Mouse (Mus musculus): ENCODE data around the gene Nufip2.
A peak's percentile ranks its signal among the peaks of the same experiment; 100 is the strongest.
"Not testable (repeated sequence)": the region's sequence is repeated elsewhere in the genome, so short reads cannot be mapped to it uniquely, and the experiment has no call there.

Nufip2 gene

GRCm38 (mm10) chr11:77713736-77714135 is 27.8 kb downstream of the Nufip2 start:
- no peak for DNase-seq (ENCODE audit: low spot score)

GRCm38 (mm10) chr11:77719055-77719454 is 33.1 kb downstream of the Nufip2 start:
- DNase-seq (ENCODE audit: low spot score) = no peak

DNA sequence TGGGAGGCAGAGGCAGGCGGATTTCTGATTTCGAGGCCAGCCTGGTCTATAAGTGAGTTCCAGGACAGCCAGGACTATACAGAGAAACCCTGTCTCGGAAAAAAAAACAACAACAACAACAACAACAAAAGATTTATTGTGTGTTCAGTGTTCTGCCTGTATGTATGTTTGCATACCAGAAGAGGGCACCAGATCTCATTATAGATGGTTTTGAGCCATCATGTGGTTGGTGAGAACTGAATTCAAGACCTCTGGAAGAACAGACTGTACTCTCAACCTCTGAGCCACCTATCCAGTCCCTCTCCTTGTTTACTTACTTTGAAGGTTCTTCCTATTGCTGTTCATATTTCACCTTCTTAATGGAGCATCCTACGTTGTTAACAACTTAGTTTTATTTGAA is 35.4 kb downstream of the Nufip2 start:
- no peak for DNase-seq (ENCODE audit: low spot score)

DNA sequence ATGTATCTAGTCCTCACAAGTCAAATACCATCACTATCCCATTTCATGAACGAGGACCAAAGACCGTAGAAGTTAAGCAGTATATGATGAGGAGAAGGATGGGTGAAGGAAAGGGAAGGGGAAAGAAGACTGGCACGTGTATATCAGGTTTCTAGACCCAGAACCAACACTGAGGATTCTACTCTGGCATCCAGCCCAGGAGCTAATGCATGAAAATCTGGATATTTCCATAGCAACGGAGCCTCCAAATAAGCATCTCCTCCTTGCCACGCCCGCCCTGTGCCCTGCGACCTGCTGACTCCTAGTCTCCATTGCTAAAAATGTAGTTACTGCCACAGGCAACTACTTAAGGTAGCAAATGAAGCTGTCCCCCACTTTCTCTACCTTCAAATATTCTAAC is 38.8 kb downstream of the Nufip2 start:
- DNase-seq (ENCODE audit: low spot score) = no peak

DNA sequence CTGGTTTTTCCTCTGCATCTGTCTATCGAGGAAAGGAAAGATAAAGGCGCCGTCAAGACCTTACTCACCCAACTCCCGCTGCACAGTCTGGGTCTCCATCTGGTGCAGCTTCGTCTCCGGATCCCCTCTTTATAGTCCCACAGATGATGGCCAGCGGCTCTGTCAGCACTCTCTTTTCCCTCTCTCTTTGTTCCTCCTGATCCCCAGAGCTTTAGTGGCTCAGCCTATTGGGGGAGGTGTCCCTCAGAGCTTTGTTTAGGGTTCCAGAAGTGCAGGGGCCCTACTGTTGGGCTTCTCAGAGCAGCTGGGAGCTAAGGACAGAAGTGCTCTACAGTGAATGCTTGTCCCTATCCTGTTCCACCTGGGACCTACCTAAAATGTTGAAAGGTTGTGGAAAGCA is 39.2 kb downstream of the Nufip2 start, which contains the start of gene Cryba1:
Cryba1 (minus strand) TSS at position 101 of the 400 bp plus-strand sequence.
- no peak for DNase-seq (ENCODE audit: low spot score)

GRCm38 (mm10) chr11:77728587-77728986 is 42.6 kb downstream of the Nufip2 start:
- DNase-seq (ENCODE audit: low spot score) = no peak

DNA sequence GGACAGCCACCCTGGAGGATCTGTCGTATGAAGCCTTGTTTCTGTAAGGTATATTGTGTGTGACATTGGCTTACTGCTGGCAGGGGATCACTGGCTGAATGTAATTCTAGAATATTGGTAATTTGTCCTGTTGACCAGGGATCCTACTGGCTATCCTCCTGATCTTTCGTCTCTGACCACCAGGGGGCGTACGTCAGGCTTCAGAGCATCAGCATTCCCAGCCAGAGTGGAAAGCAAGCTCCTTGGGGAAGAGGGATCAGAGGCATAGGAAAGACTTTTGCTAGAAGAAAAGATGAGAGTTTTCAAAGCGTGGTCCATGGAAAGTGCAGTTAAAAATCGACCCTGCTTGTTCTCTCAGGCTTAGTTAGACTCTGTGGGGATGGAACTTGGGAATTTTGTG is 51.3 kb downstream of the Nufip2 start:
- peak; percentile 93 for DNase-seq (ENCODE audit: low spot score)

DNA sequence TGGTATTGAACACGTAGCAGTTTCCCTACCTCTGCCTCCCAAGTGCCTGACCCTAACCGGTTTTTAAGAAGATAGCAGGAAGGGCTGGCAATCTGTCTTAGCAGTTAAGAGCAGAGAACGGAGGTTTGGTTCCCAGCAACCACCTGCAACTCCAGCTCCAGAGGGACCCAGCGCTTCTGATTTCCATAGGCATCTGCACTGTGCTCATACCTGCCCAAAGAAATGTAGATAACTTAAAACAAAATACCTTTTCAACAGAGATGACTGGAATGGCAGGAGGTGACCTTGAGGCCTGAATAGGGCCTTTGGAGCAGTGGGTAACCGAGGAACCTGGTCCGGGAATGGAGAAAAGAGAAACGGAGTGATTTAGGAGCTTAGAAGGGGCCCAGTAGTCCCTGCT is 52.6 kb downstream of the Nufip2 start:
- DNase-seq (ENCODE audit: low spot score) = no peak

DNA sequence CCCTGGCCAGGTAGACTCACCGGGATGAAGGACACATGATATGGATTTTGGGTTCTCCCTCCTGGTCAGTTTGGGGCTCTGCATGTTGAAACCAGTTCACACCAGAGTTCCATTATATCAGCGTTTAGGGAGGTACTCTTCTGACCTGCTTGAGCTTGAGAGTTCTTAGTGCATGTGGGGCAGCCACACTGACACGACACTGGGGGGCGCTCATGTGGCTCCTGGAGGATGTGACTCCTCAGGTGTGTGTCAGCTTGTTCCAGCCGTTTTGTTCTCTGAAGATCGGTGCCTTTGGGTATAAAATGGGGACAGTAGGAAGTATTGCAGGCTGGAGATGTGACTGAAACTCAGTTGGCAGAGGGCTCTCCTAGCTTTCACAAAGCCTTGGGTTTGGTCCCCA is 58.0 kb downstream of the Nufip2 start:
- peak; percentile 65 for DNase-seq (ENCODE audit: low spot score)

DNA sequence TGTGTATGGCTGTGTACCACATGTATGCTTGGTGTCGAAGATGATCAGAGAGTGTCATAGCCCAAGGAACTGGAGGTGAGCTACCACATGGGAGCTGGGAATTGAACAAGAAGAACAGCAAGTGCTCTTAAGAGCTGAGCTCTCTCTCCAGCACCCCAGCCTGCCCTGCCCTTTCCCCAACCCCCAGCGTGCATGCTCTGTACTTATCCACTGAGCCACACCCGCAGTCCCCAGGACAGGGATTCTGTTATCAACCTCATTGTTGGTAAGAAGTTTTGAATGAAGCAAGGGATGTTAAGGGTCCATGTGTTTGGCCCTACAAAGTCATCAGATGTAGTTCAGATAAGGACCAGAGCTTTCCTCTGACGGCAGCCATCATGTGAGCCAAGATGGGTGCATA is 60.7 kb downstream of the Nufip2 start:
- no peak for DNase-seq (ENCODE audit: low spot score)

DNA sequence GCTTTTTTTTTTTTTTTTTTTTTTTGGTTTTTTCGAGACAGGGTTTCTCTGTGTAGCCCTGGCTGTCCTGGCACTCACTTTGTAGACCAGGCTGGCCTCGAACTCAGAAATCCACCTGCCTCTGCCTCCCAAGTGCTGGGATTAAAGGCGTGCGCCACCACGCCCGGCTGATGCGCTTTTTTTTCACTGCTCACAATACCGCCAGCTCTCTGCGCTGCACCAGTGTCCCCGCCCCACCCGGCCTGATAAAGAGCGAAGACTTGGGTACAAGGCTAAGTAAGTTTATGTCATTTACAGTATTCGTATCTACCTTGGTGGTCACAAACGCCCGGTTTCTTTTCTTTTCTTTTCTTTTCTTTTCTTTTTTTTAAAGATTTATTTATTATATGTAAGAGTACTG is 61.1 kb downstream of the Nufip2 start:
- DNase-seq (ENCODE audit: low spot score) = not testable (repeated sequence)

GRCm38 (mm10) chr11:77748996-77749395 is 63.0 kb downstream of the Nufip2 start:
- no peak for DNase-seq (ENCODE audit: low spot score)

- no peak for DNase-seq (ENCODE audit: low spot score)
These were observed 66.6 kb downstream of the Nufip2 start for GRCm38 (mm10) chr11:77752525-77752924.

GRCm38 (mm10) chr11:77753469-77753868 is 67.5 kb downstream of the Nufip2 start:
- no peak for DNase-seq (ENCODE audit: low spot score)

DNA sequence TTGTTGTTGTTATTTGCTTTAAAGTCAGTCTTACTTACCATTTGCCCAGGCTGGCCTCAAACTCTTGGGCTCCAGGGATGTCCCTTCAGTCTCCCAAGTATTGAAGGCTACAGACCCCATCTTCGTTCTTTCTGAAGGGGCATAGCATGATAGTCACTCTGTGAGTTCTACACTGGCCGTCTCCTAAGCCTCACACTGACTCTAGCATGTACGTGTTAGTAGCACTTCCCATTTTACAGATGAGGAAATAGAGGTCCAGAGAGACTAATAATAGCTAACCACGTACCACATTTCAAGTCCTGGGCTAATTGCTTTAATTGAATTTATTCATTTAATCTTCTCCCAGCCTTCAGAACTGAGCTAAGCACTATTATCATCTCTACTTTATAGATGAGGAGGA is 74.1 kb downstream of the Nufip2 start:
- no peak for DNase-seq (ENCODE audit: low spot score)

- peak; percentile 95 for DNase-seq (ENCODE audit: low spot score)
These were observed 77.1 kb downstream of the Nufip2 start, which contains the start of gene Myo18a for GRCm38 (mm10) chr11:77762783-77763672. TSS of gene Myo18a (plus strand) at chr11:77763246.

- peak; percentile 68 for DNase-seq (ENCODE audit: low spot score)
These were observed 77.9 kb downstream of the Nufip2 start for GRCm38 (mm10) chr11:77763673-77764340.

- no peak for DNase-seq (ENCODE audit: low spot score)
These were observed 78.9 kb downstream of the Nufip2 start for GRCm38 (mm10) chr11:77764694-77765458.

DNA sequence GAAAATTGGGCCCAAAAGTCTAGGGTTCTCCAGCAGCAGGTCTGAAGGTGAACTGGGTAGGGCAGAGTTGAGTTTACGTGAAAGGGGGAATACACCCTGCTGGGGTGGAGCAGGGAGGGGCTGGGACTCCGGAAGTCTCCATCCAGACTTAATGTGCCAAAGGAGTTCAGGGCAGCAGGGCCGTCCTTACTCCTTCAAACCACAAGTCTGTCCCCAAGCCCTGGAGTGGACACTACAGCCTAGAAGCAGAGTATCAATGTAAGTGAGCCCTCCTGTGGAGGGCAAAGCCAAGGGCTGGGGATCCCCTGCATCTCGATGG is 79.5 kb downstream of the Nufip2 start:
- no peak for DNase-seq (ENCODE audit: low spot score)

- DNase-seq (ENCODE audit: low spot score) = peak; percentile 76
These were observed 80.5 kb downstream of the Nufip2 start for GRCm38 (mm10) chr11:77766351-77767001.

- DNase-seq (ENCODE audit: low spot score) = no peak
These were observed 83.5 kb downstream of the Nufip2 start for GRCm38 (mm10) chr11:77769496-77769895.

DNA sequence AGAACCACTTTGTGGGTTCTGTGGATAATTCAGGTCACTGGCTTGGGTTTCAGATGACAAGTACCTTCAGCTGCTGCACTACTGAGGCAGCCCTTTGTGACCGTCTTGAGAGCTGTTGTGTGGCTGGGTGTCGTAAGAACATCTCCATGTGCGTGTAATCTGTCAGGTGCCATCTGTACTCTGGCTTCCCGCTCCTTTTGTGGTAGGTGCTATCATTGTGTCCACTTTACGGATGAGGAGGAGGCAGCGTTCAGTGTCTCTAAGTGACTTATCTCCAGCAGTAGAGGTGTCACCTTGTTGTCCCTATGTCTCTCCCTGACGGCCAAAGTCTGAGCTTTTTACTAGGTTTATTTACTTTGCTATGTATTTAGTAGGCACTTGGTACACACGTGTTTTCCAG is 84.4 kb downstream of the Nufip2 start:
- DNase-seq (ENCODE audit: low spot score) = no peak
